Mouse (Mus musculus): ENCODE measurements around the gene Mypn.

- TF ChIP-seq CTCF (IDR thresholded peaks at IDR 0.05; ENCODE audit: borderline replicate concordance, insufficient read depth, low read length) (no peak), POLR2A (IDR thresholded peaks at IDR 0.05; ENCODE audit: low read depth, low read length) (no peak)
These were observed 43.7 kb upstream of the Mypn start for GRCm38 (mm10) chr10:63247457-63247856.
